Mouse (Mus musculus) erythroblast, embryonic 14.5 days (primary cell): ENCODE results near the gene Rab3b.

Source experiments
- GATA1 ChIP-seq: IDR thresholded peaks from 2 replicates; pipeline ENCODE4 v1.6.1; 2012; ENCODE audit warnings: low read length, inconsistent platforms, mixed read lengths
- TAL1 ChIP-seq: IDR thresholded peaks from 3 replicates; pipeline ENCODE4 v1.6.1; 2012; ENCODE audit warnings: low read length, inconsistent platforms, mixed read lengths

- TF ChIP-seq GATA1 (no peak), TAL1 (no peak)
Observed at GRCm38 (mm10) chr4:108830698-108831097, 48.2 kb upstream of the Rab3b start.
